Mouse (Mus musculus): ENCODE results near the gene Uox. TPM values are rescaled to one million over a fixed set of nuclear protein-coding genes. Genes with fewer than 3 reads are reported as not detected.

Gene Uox
- polyA plus RNA-seq, 2 experiments from 2014 or later: not detected

GRCm38 (mm10) chr3:146625766-146626165 is 55.5 kb downstream of the Uox start:
- no peak for ATAC-seq

- ATAC-seq: no peak
Measured at GRCm38 (mm10) chr3:146628227-146628982, 58.2 kb downstream of the Uox start.

DNA sequence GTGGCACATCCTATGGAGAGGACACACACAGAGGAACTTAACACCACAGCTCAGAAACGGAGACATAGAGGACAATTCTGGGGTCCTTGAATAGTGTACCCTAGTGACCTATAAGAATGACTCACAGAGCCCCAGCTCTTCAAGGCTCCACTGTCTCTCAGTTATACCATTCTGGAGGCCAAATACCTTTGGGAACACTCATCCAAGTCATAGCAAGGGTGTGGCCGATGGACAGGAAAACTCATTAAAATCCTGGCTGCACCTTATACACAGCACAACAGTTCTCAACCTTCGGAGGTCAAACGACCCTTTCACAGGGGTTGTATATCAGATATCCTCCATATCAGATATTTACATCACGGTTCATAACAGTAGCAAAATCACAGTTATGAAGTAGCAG is 62.3 kb downstream of the Uox start:
- ATAC-seq: no peak

DNA sequence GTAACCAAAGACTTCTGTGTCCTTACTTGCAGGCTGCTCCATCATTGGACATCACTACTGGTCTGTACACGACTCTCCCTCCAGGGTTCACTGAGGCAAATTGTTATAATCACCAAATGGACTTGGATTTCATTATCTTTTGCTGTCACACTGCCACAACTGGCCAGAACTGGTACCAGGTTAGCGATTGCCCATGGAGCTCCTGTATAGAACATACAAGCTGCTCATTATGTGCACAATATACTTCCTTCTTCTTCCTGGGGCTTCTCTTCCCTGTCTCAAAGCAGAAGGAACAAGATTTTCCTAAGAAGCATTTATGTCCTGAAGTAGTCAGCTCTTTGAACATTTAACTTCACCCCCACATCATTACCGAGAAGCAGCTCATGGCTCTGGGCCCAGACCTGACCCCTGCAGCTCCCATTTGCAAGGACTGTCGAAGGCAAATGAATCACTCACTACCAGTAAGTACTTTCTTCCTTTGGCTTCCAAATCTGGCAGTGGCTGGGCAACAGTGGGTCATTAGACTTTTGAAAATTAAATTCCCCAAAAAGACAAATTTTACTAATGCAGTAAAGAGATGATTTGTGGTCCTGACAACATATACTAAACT is 71.7 kb downstream of the Uox start:
- ATAC-seq: no peak

DNA sequence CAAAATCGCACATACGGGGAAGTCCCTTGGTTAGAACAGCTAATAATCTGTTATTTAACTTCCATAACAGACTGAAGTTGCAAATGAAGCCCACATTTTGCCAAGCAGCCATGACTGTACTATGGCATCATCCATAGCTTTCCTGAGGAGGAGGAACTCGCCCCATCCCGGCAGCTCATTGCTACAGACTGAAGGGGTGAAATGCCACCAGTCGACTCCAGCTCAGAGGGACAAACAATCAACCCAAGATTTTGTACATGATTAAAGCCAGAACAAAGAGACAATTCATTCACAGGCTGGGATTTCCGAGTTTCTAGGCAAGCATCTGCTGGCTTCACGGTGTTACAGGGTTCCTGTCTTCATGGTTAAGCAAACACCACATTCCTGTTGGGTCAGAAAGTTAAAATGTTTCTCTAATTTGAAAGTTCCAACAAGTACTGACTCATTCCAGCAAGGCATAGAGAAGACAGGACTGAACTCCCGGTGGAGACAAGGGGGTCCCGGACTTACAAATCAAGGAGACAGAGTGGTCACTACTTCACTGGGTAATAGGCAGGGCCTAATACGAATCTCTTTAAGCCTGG is 79.2 kb downstream of the Uox start:
- no peak for ATAC-seq

- no peak for ATAC-seq
Measured at GRCm38 (mm10) chr3:146650716-146651115, 80.5 kb downstream of the Uox start.

DNA sequence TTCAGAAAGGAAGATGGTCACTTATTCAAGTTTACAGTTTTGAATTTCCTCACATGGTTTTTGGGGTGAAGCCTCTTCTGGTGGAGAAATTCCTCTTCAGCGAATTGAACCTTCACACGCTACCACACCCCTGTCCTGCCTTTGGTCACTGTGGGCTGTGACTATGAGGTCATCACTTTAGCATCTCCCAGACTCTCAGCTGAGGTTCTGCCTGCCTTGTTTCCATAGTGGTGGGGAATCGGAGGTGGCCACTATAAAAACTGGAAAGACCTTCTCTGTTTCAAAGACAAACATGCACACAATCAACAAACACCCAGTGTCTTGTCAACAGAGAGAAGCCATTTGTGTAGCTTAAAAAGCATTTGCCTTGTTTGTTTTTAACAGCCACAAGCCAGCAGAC is 81.0 kb downstream of the Uox start, which contains the start of gene 4930503B20Rik:
Gene 4930503B20Rik, minus strand, starts transcription at position 101 of the 400 bp plus-strand sequence.
- no peak for ATAC-seq

DNA sequence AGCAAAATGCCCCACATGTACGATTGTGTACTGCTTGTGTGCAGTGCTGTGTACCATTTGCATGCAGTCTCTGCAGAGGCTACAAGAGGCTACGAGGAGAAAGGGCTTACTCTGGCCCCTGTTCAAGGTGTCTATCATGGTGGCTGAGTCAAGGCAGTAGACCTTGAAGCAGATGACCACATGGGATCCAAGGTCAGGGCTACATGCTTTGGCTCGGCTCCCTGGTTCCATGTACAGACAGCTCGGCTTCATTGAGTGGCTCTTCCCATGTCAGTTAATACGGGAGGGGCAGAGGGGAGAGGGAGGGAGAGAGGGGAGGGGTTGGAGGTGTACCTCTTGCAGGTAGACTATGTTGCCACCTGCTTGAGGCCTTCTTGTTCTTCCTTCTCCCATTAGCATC is 82.2 kb downstream of the Uox start:
- ATAC-seq: no peak

GRCm38 (mm10) chr3:146653692-146654091 is 83.5 kb downstream of the Uox start:
- ATAC-seq: no peak

- ATAC-seq: peak; percentile 54
Measured at GRCm38 (mm10) chr3:146655111-146655577, 84.9 kb downstream of the Uox start.

- ATAC-seq: no peak
Measured at GRCm38 (mm10) chr3:146657433-146657832, 87.2 kb downstream of the Uox start.

DNA sequence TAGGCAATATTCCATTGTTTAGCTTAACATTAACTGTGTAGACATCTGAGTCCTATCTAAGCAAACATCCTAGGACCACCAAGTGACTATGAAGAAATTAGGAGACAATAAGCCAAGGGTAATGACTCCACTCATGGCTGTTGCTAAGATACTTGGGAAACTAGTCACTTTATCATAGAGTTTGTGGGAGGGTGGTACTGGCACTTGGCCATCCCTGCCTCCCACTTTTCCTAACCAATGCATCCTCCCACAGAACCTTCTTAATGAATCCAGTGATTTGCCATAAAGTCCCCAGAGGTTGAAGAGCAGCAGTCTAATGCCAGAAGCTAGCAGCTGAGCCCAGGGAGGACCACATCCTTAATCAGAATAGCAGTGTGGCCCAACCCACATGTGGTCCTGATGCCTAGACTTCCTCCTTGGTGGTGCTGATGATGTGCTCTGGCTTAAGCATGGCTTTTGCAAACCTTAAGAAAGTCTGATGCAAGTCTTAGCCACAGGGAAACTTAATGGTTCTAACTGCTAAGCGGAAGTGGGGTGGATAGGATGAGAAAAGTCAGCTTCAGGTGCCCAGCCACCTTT is 87.9 kb downstream of the Uox start:
- no peak for ATAC-seq

- no peak for ATAC-seq
Measured at GRCm38 (mm10) chr3:146659321-146659720, 89.1 kb downstream of the Uox start.

DNA sequence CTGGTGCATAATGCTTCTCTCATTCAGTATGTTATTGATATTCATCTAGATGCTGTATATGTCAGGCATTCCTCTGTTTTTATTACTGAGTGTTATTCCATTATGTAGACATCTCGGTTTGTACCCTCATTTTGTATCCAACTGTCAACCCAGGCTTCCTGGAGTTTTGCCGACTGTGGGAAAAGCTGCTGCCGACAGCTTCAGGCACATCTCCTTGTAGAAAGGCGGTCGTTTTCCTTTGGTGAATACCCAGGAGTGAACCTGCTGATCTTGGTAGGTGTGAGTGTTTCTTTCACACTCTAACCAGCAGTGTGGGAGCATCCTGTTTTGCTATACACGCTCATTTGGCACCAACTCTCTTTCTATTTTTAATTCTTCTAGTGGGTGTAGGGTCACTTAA is 90.8 kb downstream of the Uox start:
- no peak for ATAC-seq

- no peak for ATAC-seq
Measured at GRCm38 (mm10) chr3:146661907-146662306, 91.7 kb downstream of the Uox start.

- ATAC-seq: no peak
Measured at GRCm38 (mm10) chr3:146671121-146671520, 100.9 kb downstream of the Uox start.

DNA sequence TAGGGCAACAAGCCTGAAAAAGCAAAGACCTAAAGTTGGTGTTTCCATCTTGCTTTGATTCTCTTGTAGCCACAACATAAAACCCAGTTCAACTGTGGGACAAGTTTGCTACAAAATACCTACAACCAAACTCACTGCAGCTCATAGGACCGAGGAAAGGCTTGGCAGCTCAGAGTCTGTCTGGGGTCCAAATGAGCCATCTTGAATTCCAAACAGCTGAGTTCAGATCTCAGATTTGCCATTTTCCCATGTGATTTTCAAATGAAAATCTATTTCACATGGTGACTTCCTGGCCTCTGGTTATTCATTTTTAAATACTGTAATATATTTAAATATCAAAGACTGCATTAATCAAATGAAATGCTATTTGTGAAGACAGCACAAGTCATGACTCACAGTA is 104.9 kb downstream of the Uox start:
- no peak for ATAC-seq

DNA sequence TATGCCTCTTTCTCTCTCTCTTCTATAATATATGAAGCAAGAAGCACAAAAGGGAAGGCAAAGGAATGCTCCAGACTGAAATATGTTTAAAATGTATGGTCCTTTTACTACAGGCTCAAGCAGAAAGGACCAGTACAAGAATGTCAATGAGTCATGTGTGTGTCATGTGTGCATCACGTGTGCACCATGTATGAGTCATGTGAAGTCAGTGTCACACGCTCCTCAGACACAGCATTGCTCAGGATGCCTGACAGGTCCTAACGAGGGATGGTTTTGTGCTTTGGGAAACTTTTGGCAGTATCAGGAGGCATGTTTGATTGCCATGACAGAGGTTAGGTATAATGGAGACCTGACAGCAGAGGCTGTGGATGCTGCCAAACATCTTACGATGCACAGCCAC is 106.0 kb downstream of the Uox start:
- no peak for ATAC-seq

DNA sequence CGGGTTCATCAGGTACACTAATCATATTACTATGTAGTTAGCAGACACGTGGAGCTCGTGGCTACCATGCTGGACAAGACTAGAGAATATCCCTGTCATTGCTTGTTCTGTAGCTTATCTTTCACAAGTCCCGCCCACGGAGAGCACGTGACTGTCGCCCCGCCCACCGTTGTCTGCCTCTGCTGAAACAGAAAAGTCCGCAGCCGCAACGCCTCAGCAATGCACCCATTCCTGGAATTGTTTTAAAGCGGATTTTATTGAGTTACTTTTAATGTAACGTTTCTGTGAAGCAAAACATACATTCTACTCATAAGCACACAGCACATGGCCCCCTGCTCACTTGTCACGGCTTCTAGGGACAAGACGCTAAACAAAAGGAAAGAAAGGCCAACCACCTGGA is 109.4 kb downstream of the Uox start:
- ATAC-seq: no peak

DNA sequence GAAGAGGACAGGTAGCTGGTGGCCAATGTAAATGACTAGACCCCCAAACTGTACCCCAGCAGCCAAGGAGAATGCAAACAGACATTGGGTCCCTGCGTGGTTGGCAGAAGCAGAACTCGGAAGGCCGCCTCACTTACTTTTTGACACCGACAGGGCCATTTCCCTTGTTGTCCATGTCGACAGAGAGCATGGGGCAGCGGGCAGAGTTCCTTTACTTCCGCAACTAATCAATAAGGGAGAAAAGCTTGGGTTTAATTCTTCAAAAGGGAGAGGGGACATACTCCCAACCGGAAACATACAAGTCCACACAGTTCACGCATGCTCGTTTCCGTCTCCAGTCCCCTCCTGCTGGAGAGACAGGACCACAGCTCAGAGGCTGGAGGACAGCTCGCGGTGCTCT is 110.4 kb downstream of the Uox start:
- ATAC-seq: no peak

DNA sequence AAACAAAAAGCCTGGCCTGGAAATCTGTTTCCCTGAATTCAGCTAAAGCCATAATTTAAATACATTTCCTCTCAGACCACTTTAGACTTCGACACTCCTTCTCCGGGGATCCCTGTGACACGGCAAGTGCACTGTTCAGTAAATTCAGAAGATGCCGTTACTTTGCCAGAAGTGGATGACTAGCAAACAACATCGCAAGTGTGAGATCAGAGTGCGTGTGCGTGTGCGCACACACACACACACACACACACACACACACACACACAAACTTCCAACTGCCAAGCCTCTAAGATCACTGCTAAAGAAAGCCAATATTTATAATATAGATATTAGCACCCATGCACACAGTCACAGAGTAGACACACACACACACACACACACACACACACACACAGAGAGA is 111.5 kb downstream of the Uox start:
- peak; percentile 21 for ATAC-seq
